In genomic region chr1:89706862-89707261, GRCm38 (mm10) we compare ENCODE assay signal across 33 mouse cellular contexts.
"Had no signal": no experiment of that assay in that cellular context is flagged by ENCODE, and none has a peak within 500 bp of the region (broad histone marks: within the 10 kb centered on the region; RNA-seq: fewer than 3 reads in every experiment).

No protein-coding gene starts in this region.

- DNase-seq: heart, postnatal 14 days; heart, postnatal 36 days; heart, postnatal 4 days; kidney, adult 11 months; kidney, adult 18-20 months; kidney, adult 2 months; kidney, adult 8-10 months; kidney, adult 9 months; kidney, postnatal 10 days; kidney, postnatal 14 days; kidney, postnatal 25 days; kidney, postnatal 36 days; kidney, postnatal 4 days; layer of hippocampus, adult 9-11 months; layer of hippocampus, postnatal 36 days had no signal

- H3K9ac ChIP-seq: heart, embryonic 12.5 days; heart, embryonic 13.5 days; heart, embryonic 15.5 days; hindbrain, embryonic 12.5 days; hindbrain, embryonic 13.5 days; hindbrain, embryonic 14.5 days; hindbrain, embryonic 15.5 days; intestine, embryonic 15.5 days; kidney, embryonic 15.5 days had no signal

- H3K4me3 ChIP-seq: heart, embryonic 12.5 days; heart, embryonic 13.5 days; heart, embryonic 15.5 days; hindbrain, embryonic 10.5 days; hindbrain, embryonic 12.5 days; hindbrain, embryonic 13.5 days; hindbrain, embryonic 15.5 days; intestine, embryonic 15.5 days; kidney, embryonic 15.5 days; layer of hippocampus, adult 2 months had no signal

- H3K27ac ChIP-seq: heart, embryonic 13.5 days; heart, embryonic 15.5 days; hindbrain, embryonic 10.5 days; hindbrain, embryonic 12.5 days; hindbrain, embryonic 14.5 days; hindbrain, embryonic 15.5 days; hindbrain, postnatal 0 days; intestine, embryonic 15.5 days; kidney, embryonic 15.5 days; kidney, postnatal 0 days; layer of hippocampus, adult 2 months had no signal

- H3K4me1 ChIP-seq: intestine, embryonic 15.5 days had no signal

- H3K27me3 ChIP-seq: heart, embryonic 12.5 days; heart, embryonic 13.5 days; heart, embryonic 15.5 days; hindbrain, embryonic 15.5 days; intestine, embryonic 15.5 days; kidney, embryonic 15.5 days had no signal

- H3K36me3 ChIP-seq: heart, embryonic 15.5 days; hindbrain, embryonic 15.5 days; intestine, embryonic 15.5 days had no signal

- H3K9me3 ChIP-seq: heart, embryonic 12.5 days; heart, embryonic 13.5 days; heart, embryonic 15.5 days; hindbrain, embryonic 10.5 days; hindbrain, embryonic 12.5 days; hindbrain, embryonic 13.5 days; hindbrain, embryonic 15.5 days; intestine, embryonic 15.5 days; kidney, embryonic 15.5 days had no signal

- H3K4me2 ChIP-seq: heart, embryonic 11.5 days; heart, embryonic 12.5 days; heart, embryonic 13.5 days; heart, embryonic 15.5 days; hindbrain, embryonic 12.5 days; hindbrain, embryonic 13.5 days; hindbrain, embryonic 14.5 days; hindbrain, embryonic 15.5 days; intestine, embryonic 15.5 days; kidney, embryonic 15.5 days had no signal

- ATAC-seq: hindbrain, embryonic 16.5 days; hindbrain, postnatal 0 days; inflammation-experienced regulatory T-cells, adult 6 months; intestine, embryonic 15.5 days; intestine, embryonic 16.5 days; intestine, postnatal 0 days had no signal
